Mouse (Mus musculus): ENCODE measurements at regions not wholly inside any gene's neighbourhood (a gene's known extent, or its start where the extent isn't known, plus 50 kb on each side); places are given as distances from the start of the nearest gene placed in this dataset.

GRCm38 (mm10) chr14:17192953-17193352, 374.0 kb upstream of the Rarb start:
- TF ChIP-seq CTCF (IDR thresholded peaks at IDR 0.05; ENCODE audit: insufficient read depth, low read length) = no peak
- no peak for TF ChIP-seq POLR2A (IDR thresholded peaks at IDR 0.05; ENCODE audit: borderline replicate concordance, extremely low read depth, low read depth, low read length)
